19 mouse cellular contexts compared by ENCODE assay signal in genomic region chr9:103892827-103893226, GRCm38 (mm10).
DNase-seq lines count a peak whose midpoint lies in the region; ATAC-seq and TF ChIP-seq lines count a peak whose summit lies in the region.
"Had no signal": no experiment of that assay in that cellular context is flagged by ENCODE, and none has a peak within 500 bp of the region (broad histone marks: within the 10 kb centered on the region; RNA-seq: fewer than 3 reads in every experiment).

No protein-coding gene starts in this region.

- WGBS in intestine, embryonic 14.5 days: 21% methylated on average over 4 of the region's 4 CpGs
- WGBS in intestine, postnatal 0 days: 52% methylated on average over 4 of the region's 4 CpGs
- WGBS in lung, postnatal 0 days: 45% methylated on average over 4 of the region's 4 CpGs
- 38% methylated on average over 4 of the region's 4 CpGs for WGBS in intestine, embryonic 15.5 days
- WGBS in stomach, embryonic 15.5 days: 35% methylated on average over 4 of the region's 4 CpGs
- WGBS in thymus, adult 2 months: 81% methylated on average over 4 of the region's 4 CpGs

- no peak for DNase-seq in intestine, embryonic 14.5 days (ENCODE audit: low spot score)
- DNase-seq in lung, postnatal 0 days (ENCODE audit: low spot score): peak; percentile 64
- DNase-seq in lung, postnatal 14 days: no peak
- no peak for DNase-seq in thymus, adult 2 months
- DNase-seq: adrenal gland, adult 8-10 months; adrenal gland, postnatal 36 days; cerebellum, adult 2 months; cerebellum, postnatal 10 days; forebrain, postnatal 0 days; gastrocnemius, postnatal 25 days; heart, postnatal 4 days had no signal

- H3K4me3 ChIP-seq in intestine, embryonic 14.5 days (ENCODE audit: low read depth, low read length): no peak overlapping the region
- H3K4me3 ChIP-seq in intestine, postnatal 0 days (ENCODE audit: low read depth, low read length): no peak overlapping the region
- no peak overlapping the region for H3K4me3 ChIP-seq in lung, postnatal 0 days (ENCODE audit: low read depth, low read length)
- no peak overlapping the region for H3K4me3 ChIP-seq in intestine, embryonic 15.5 days (replicated peaks)
- H3K4me3 ChIP-seq in stomach, embryonic 15.5 days (replicated peaks): no peak overlapping the region
- H3K4me3 ChIP-seq in thymus, adult 2 months (ENCODE audit: control insufficient read depth, insufficient read depth, low read length): no peak overlapping the region
- H3K4me3 ChIP-seq: embryonic facial prominence, embryonic 10.5 days; forebrain, embryonic 13.5 days; heart, embryonic 12.5 days; hindbrain, embryonic 12.5 days had no signal

- H3K9ac ChIP-seq in intestine, embryonic 14.5 days (ENCODE audit: low read length): no peak overlapping the region
- H3K9ac ChIP-seq in intestine, postnatal 0 days (ENCODE audit: low read depth, low read length): no peak overlapping the region
- H3K9ac ChIP-seq in lung, postnatal 0 days (replicated peaks; ENCODE audit: low read depth): no peak overlapping the region
- H3K9ac ChIP-seq in intestine, embryonic 15.5 days: no peak overlapping the region
- H3K9ac ChIP-seq in stomach, embryonic 15.5 days: no peak overlapping the region
- H3K9ac ChIP-seq: forebrain, embryonic 13.5 days; forebrain, postnatal 0 days; heart, embryonic 12.5 days; hindbrain, embryonic 12.5 days had no signal

- H3K27me3 ChIP-seq in intestine, embryonic 14.5 days (replicated peaks; ENCODE audit: control insufficient read depth, insufficient read depth, low read length): no peaks in the 10 kb centered on the region
- no peaks in the 10 kb centered on the region for H3K27me3 ChIP-seq in intestine, postnatal 0 days (replicated peaks; ENCODE audit: control insufficient read depth, insufficient read depth, low read length)
- H3K27me3 ChIP-seq in lung, postnatal 0 days (replicated peaks; ENCODE audit: insufficient read depth, low read length): no peaks in the 10 kb centered on the region
- H3K27me3 ChIP-seq in intestine, embryonic 15.5 days (replicated peaks): no peaks in the 10 kb centered on the region
- no peaks in the 10 kb centered on the region for H3K27me3 ChIP-seq in stomach, embryonic 15.5 days (replicated peaks)
- no peaks in the 10 kb centered on the region for H3K27me3 ChIP-seq in thymus, adult 2 months (ENCODE audit: control insufficient read depth, insufficient read depth, low read length)
- H3K27me3 ChIP-seq: forebrain, embryonic 13.5 days; heart, embryonic 12.5 days; hindbrain, embryonic 12.5 days had no signal

- H3K27ac ChIP-seq in intestine, embryonic 14.5 days (ENCODE audit: low read depth): peak overlapping the region; percentile 33; the same call in 1 of the 2 replicates
- H3K27ac ChIP-seq in intestine, postnatal 0 days (ENCODE audit: low read depth, low read length): no peak overlapping the region
- H3K27ac ChIP-seq in lung, postnatal 0 days (ENCODE audit: low read length): no peak overlapping the region
- H3K27ac ChIP-seq in intestine, embryonic 15.5 days: no peak overlapping the region
- peak overlapping the region; percentile 36; the same call in 1 of the 2 replicates for H3K27ac ChIP-seq in stomach, embryonic 15.5 days
- no peak overlapping the region for H3K27ac ChIP-seq in thymus, adult 2 months (ENCODE audit: control insufficient read depth, insufficient read depth, low read length)
- H3K27ac ChIP-seq: embryonic facial prominence, embryonic 10.5 days; forebrain, embryonic 13.5 days; hindbrain, embryonic 12.5 days had no signal

- H3K4me1 ChIP-seq in intestine, embryonic 14.5 days (replicated peaks; ENCODE audit: control insufficient read depth, insufficient read depth, low read length): no peaks in the 10 kb centered on the region
- H3K4me1 ChIP-seq in intestine, postnatal 0 days (replicated peaks; ENCODE audit: control insufficient read depth, insufficient read depth, low read length): no peaks in the 10 kb centered on the region
- H3K4me1 ChIP-seq in lung, postnatal 0 days (ENCODE audit: insufficient read depth, low read depth, low read length): no peaks in the 10 kb centered on the region
- H3K4me1 ChIP-seq in intestine, embryonic 15.5 days (replicated peaks): no peaks in the 10 kb centered on the region
- no peaks in the 10 kb centered on the region for H3K4me1 ChIP-seq in stomach, embryonic 15.5 days
- H3K4me1 ChIP-seq in thymus, adult 2 months (replicated peaks; ENCODE audit: control insufficient read depth, insufficient read depth, low read length): no peaks in the 10 kb centered on the region
- H3K4me1 ChIP-seq: embryonic facial prominence, embryonic 10.5 days; forebrain, embryonic 13.5 days; hindbrain, embryonic 12.5 days had no signal

- TF ChIP-seq CTCF in intestine, postnatal 0 days (IDR thresholded peaks at IDR 0.05; ENCODE audit: low read depth): no peak
- no peak for TF ChIP-seq CTCF in lung, postnatal 0 days (IDR thresholded peaks at IDR 0.05)
- TF ChIP-seq CTCF in thymus, adult 2 months (IDR thresholded peaks at IDR 0.05; ENCODE audit: borderline replicate concordance, control insufficient read depth, extremely low read depth, insufficient read depth, low read length, poor library complexity): no peak

- 0 out of 2 replicates have a peak, but pooled peaks have one; percentile 50 for ATAC-seq in intestine, embryonic 14.5 days (replicated peaks; ENCODE audit: low FRiP score, low TSS enrichment, low read depth)
- no peak for ATAC-seq in intestine, postnatal 0 days
- ATAC-seq in lung, postnatal 0 days: peak; percentile 41; the same call in 1 of the 2 replicates
- 0 out of 2 replicates have a peak, but pooled peaks have one; percentile 31 for ATAC-seq in intestine, embryonic 15.5 days
- ATAC-seq in stomach, embryonic 15.5 days (ENCODE audit: insufficient read depth, low FRiP score, low read depth): peak; percentile 39; the same call in 1 of the 2 replicates
- ATAC-seq: forebrain, embryonic 13.5 days; forebrain, postnatal 0 days; hindbrain, embryonic 16.5 days had no signal

- TF ChIP-seq POLR2A in thymus, adult 2 months (IDR thresholded peaks at IDR 0.05; ENCODE audit: control insufficient read depth, extremely low read depth, insufficient read depth, low read length, poor library complexity): no peak

- H3K4me2 ChIP-seq in intestine, embryonic 14.5 days (ENCODE audit: low read length): no peak overlapping the region
- H3K4me2 ChIP-seq in intestine, postnatal 0 days (replicated peaks; ENCODE audit: low read depth): no peak overlapping the region
- no peak overlapping the region for H3K4me2 ChIP-seq in lung, postnatal 0 days (replicated peaks; ENCODE audit: low read depth, low read length)
- H3K4me2 ChIP-seq in intestine, embryonic 15.5 days (replicated peaks): no peak overlapping the region
- H3K4me2 ChIP-seq in stomach, embryonic 15.5 days: no peak overlapping the region
- H3K4me2 ChIP-seq: forebrain, embryonic 13.5 days; heart, embryonic 12.5 days; hindbrain, embryonic 12.5 days had no signal

- no peaks in the 10 kb centered on the region for H3K9me3 ChIP-seq in intestine, embryonic 14.5 days (ENCODE audit: control insufficient read depth, low read length)
- no peaks in the 10 kb centered on the region for H3K9me3 ChIP-seq in intestine, postnatal 0 days (ENCODE audit: control insufficient read depth)
- no peaks in the 10 kb centered on the region for H3K9me3 ChIP-seq in lung, postnatal 0 days (ENCODE audit: low read length)
- H3K9me3 ChIP-seq in intestine, embryonic 15.5 days: no peaks in the 10 kb centered on the region
- H3K9me3 ChIP-seq in stomach, embryonic 15.5 days: no peaks in the 10 kb centered on the region
- H3K9me3 ChIP-seq: embryonic facial prominence, embryonic 10.5 days; forebrain, embryonic 13.5 days; heart, embryonic 12.5 days; hindbrain, embryonic 12.5 days had no signal

- no peaks in the 10 kb centered on the region for H3K36me3 ChIP-seq in intestine, embryonic 14.5 days (ENCODE audit: control insufficient read depth, insufficient read depth, low read length)
- H3K36me3 ChIP-seq in intestine, postnatal 0 days (ENCODE audit: control insufficient read depth, insufficient read depth): no peaks in the 10 kb centered on the region
- H3K36me3 ChIP-seq in lung, postnatal 0 days (ENCODE audit: insufficient read depth, low read length): no peaks in the 10 kb centered on the region
- no peaks in the 10 kb centered on the region for H3K36me3 ChIP-seq in intestine, embryonic 15.5 days
- H3K36me3 ChIP-seq in stomach, embryonic 15.5 days: no peaks in the 10 kb centered on the region
- no peaks in the 10 kb centered on the region for H3K36me3 ChIP-seq in thymus, adult 2 months (ENCODE audit: control insufficient read depth, insufficient read depth, low read length)
- H3K36me3 ChIP-seq: embryonic facial prominence, embryonic 10.5 days; heart, embryonic 12.5 days; hindbrain, embryonic 12.5 days had no signal

- TF ChIP-seq EP300 in lung, postnatal 0 days (IDR thresholded peaks at IDR 0.05): no peak

Comparison
In these comparisons a context has a peak if more than half of its experiments do, and no peak if none do; other contexts are left out.
1. H3K27ac ChIP-seq: peak in intestine, embryonic 14.5 days (single experiment) and stomach, embryonic 15.5 days (single experiment); none in intestine, postnatal 0 days (single experiment), lung, postnatal 0 days (single experiment), intestine, embryonic 15.5 days (single experiment) and thymus, adult 2 months (single experiment).